Mouse (Mus musculus) erythroblast, embryonic 14.5 days (primary cell): ENCODE results near the gene Rab20.

ENCODE experiments used
- GATA1 ChIP-seq: IDR thresholded peaks from 2 replicates; pipeline ENCODE4 v1.6.1; 2012; ENCODE audit warnings: low read length, inconsistent platforms, mixed read lengths
- TAL1 ChIP-seq: IDR thresholded peaks from 3 replicates; pipeline ENCODE4 v1.6.1; 2012; ENCODE audit warnings: low read length, inconsistent platforms, mixed read lengths

DNA sequence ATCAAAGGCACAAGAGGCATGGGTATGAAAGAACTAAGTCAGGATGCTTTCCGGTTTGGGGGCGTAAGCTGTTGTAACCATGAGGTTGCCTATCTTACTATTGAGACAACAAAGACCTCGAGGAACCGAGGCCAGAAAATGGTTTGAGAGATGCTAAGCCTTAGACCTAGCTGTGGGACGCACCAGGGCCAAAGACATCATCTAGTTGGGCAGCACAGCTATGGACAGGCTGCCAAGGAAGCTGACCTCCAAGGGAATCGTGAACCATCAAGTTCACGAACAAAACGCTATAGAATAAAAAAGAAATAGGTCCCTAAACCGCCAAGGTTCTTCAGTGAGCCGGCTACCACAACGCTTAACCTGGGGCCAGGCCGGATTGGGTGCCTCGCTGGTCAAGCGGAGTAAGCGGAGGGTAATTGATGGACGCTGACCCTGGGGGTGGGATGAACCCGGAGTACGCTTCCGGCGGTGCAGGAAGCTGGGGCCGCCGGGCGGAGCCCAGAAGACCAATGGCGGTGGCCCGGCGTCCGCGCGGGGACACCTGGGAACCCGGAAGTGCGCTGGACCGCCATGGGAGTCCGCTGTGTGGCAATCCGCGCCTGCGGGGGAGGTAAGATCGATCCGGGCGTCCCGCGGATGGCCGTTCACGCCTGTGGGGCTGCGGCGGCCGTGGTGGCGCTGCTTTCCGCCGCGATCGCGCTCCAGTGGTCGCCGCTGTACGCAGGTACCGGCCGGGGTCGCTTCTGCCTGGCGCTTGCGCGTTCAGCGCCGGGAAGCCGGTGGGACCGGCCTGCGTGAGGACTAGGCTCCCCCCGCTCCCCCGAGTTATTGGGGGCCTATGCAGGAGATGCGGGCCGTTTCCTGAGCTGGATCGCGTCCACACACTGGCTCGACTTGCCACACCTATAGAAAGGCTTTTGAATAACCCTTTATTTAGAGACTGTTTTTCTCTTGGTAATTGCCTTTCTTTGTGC lies 18.8 kb upstream of the Rab20 start, which contains the start of gene Naxd:
- TF ChIP-seq GATA1 (no peak), TAL1 (no peak)
